14 mouse cellular contexts compared by ENCODE assay signal in genomic region chr13:58194908-58195307, GRCm38 (mm10).
"Had no signal": no experiment of that assay in that cellular context is flagged by ENCODE, and none has a peak within 500 bp of the region (broad histone marks: within the 10 kb centered on the region; RNA-seq: fewer than 3 reads in every experiment).

No protein-coding gene starts in this region.

- H3K9me3 ChIP-seq: kidney, embryonic 15.5 days; limb, embryonic 10.5 days; limb, embryonic 13.5 days; liver, embryonic 13.5 days had no signal

- H3K9ac ChIP-seq: kidney, embryonic 15.5 days; limb, embryonic 13.5 days; liver, embryonic 13.5 days had no signal

- H3K27me3 ChIP-seq: kidney, embryonic 15.5 days; limb, embryonic 13.5 days; liver, embryonic 13.5 days had no signal

- H3K4me1 ChIP-seq: limb, embryonic 10.5 days; limb, embryonic 13.5 days; liver, embryonic 13.5 days had no signal

- H3K4me2 ChIP-seq: kidney, embryonic 15.5 days; limb, embryonic 13.5 days; liver, embryonic 13.5 days had no signal

- DNase-seq: kidney, adult 11 months; kidney, adult 8-10 months; kidney, postnatal 10 days; kidney, postnatal 36 days; liver, embryonic 13.5 days; lung, adult 18-20 months; lung, postnatal 14 days; midbrain, embryonic 14.5 days; thymus, adult 18-20 months; thymus, postnatal 36 days had no signal

- H3K4me3 ChIP-seq: kidney, embryonic 15.5 days; limb, embryonic 10.5 days; limb, embryonic 13.5 days; liver, embryonic 13.5 days had no signal

- H3K27ac ChIP-seq: kidney, embryonic 15.5 days; limb, embryonic 10.5 days; limb, embryonic 13.5 days; liver, embryonic 13.5 days; macrophage had no signal
